Mouse (Mus musculus) embryonic facial prominence, embryonic 11.5 days (tissue): Measurements from ENCODE around the gene Casp14. TPM values are rescaled to one million over a fixed set of nuclear protein-coding genes. Genes with fewer than 3 reads are reported as not detected.

Source experiments
- ATAC-seq: fragments of 200-750 bp; cut with Nextera tagmentation; replicated peaks from 2 replicates; pipeline ENCODE4 v1.8.0; 2017; ENCODE audit warnings: low read depth; ENCODE audit not compliant: insufficient number of reproducible peaks, low FRiP score, low TSS enrichment
- DNase-seq: peaks from one replicate; pipeline ENCODE4 v3.0.0-alpha.2; 2015; ENCODE audit warnings: low spot score
- H3K27ac ChIP-seq: fragments of 300-500 bp; sonication (generic); replicated peaks from 2 replicates; pipeline ENCODE4 v1.5.1; 2014; ENCODE audit warnings: mild to moderate bottlenecking, low read depth, low read length, control low read depth
- H3K27me3 ChIP-seq: fragments of 300-500 bp; sonication (generic); 2 replicates; pipeline ENCODE4 v1.6.1; 2014; ENCODE audit warnings: mild to moderate bottlenecking, low read length, moderate library complexity, mixed read lengths; ENCODE audit not compliant: control insufficient read depth, insufficient read depth
- H3K36me3 ChIP-seq: fragments of 300-500 bp; sonication (generic); replicated peaks from 2 replicates; pipeline ENCODE4 v1.6.1; 2014; ENCODE audit warnings: low read depth, mild to moderate bottlenecking, low read length, moderate library complexity, mixed read lengths; ENCODE audit not compliant: control insufficient read depth, insufficient read depth
- H3K4me1 ChIP-seq: fragments of 300-500 bp; sonication (generic); 2 replicates; pipeline ENCODE4 v1.6.1; 2014; ENCODE audit warnings: low read length, mixed read lengths; ENCODE audit not compliant: control insufficient read depth, insufficient read depth
- H3K4me2 ChIP-seq: fragments of 300-500 bp; sonication (generic); 2 replicates; pipeline ENCODE4 v1.6.1; 2014; ENCODE audit warnings: low read depth, mild to moderate bottlenecking, control low read depth, low read length, moderate library complexity
- H3K4me3 ChIP-seq: fragments of 300-500 bp; sonication (generic); 2 replicates; pipeline ENCODE4 v1.5.1; 2014; ENCODE audit warnings: low read depth, low read length, control low read depth
- H3K9ac ChIP-seq: fragments of 300-500 bp; sonication (generic); replicated peaks from 2 replicates; pipeline ENCODE4 v1.6.1; 2014; ENCODE audit warnings: mild to moderate bottlenecking, control low read depth, low read length
- H3K9me3 ChIP-seq: fragments of 300-500 bp; sonication (generic); replicated peaks from 2 replicates; pipeline ENCODE4 v1.6.1; 2016; ENCODE audit warnings: mild to moderate bottlenecking, low read length, inconsistent platforms, mixed read lengths; ENCODE audit not compliant: control insufficient read depth
- WGBS: fragments of 180-500 bp; shearing (Covaris S2); extraction: QIAGEN DNeasy Blood & Tissue Kit; methylation state at CpG from one replicate; pipeline ENCODE4 v1.1.7; 2014; 5-methylcytosine and 5-hydroxymethylcytosine counted together
- polyA plus RNA-seq: library from polyadenylated mRNA; unstranded; fragments of >200 nt; fragmentation: Nextera tagmentation; extraction: Ambion mirVana; gene quantifications from 2 replicates; pipeline ENCODE4 v1.2.1, GENCODE M21; 2014

Gene Casp14
- 0.24 TPM in 1 of 2 replicates, not detected in the other for polyA plus RNA-seq

DNA sequence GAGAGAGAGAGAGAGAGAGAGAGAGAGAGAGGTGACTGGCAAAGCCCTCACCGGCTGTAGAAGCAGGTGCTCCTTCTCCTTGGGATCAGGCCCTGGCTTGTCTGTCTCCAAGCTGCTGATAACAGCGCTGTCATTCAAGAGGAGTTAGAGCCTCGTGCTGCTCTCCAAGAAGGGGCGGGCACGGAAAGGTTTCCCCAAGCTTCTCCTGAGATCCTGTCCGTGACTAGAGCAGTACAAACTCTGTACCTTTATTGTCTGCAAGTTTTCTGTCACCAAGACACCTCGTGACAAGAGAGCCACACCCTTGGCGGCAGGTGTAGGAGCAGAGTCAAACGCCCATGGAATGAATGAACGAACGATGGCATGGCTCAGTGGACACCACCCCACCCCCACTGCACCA is at the start of gene Casp14:
Casp14 (minus strand) TSS at position 239 of the 400 bp plus-strand sequence.
- no peak for ATAC-seq
- no peaks in the 10 kb centered on the region for H3K9me3 ChIP-seq
- WGBS = 67% methylated on average over 11 of the region's 11 CpGs

DNA sequence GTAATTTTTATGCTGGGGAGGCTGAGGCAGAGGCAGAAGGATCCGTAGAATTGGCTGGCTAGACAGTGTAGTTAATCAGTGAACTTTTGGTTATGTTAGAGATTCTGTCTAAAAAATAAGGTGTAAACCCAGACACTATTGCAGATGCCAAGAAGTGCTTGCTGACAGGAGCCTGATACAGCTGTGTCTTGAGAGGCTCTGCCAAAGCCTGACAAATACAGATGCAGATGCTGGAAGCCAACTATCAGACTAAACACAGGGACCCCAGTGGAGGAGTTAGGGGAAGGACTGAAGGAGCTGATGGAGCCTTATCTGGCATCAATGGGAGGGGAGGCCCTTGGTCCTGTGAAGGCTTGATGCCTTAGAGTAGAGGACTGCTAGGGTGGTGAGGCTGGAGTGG is 47.5 kb upstream of the Casp14 start:
- DNase-seq (no peak), ATAC-seq (no peak)
- WGBS = 88% methylated on average over 1 of the region's 1 CpGs
- no peaks in the 10 kb centered on the region for H3K9me3 ChIP-seq
- H3K27me3 ChIP-seq = no peaks in the 10 kb centered on the region
- H3K4me1 ChIP-seq = no peaks in the 10 kb centered on the region
- no peak overlapping the region for H3K9ac ChIP-seq
- H3K36me3 ChIP-seq = no peaks in the 10 kb centered on the region
- H3K27ac ChIP-seq = no peak overlapping the region
- no peak overlapping the region for H3K4me3 ChIP-seq
- H3K4me2 ChIP-seq = no peak overlapping the region

More for the DNA sequence above, at the start of gene Casp14:
- no peak for DNase-seq
- H3K27me3 ChIP-seq = no peaks in the 10 kb centered on the region
- no peak within 1 kb of the TSS for H3K9ac ChIP-seq
- H3K4me3 ChIP-seq = no peak within 1 kb of the TSS
- H3K27ac ChIP-seq = no peak within 1 kb of the TSS
- H3K36me3 ChIP-seq = no peaks in the 10 kb centered on the region
- no peak within 1 kb of the TSS for H3K4me2 ChIP-seq
- no peaks in the 10 kb centered on the region for H3K4me1 ChIP-seq

DNA sequence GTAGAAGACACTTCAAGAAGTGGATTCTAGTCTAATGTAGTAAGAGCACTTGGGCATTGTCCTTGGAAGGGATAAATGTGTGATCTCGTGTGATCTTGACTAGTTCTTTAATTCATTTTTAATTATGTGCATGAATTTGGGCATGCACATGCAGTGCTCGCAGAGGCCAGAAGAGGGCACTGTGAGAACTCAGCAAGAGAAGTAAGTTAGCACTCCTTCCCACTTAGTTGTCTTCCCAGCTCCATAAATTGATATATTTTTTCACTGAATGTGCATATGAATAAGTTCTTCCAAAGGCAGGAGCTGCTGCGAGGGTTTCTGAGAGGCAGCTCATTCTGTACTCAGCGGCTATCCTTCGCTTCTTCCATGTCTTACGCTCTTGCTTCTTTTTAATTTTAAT is 37.9 kb upstream of the Casp14 start:
- WGBS = 35% methylated on average over 6 of the region's 6 CpGs
- Histone ChIP-seq H3K4me2 (no peak overlapping the region), H3K27ac (no peak overlapping the region), H3K27me3 (no peaks in the 10 kb centered on the region), H3K9me3 (no peaks in the 10 kb centered on the region), H3K4me3 (no peak overlapping the region), H3K9ac (no peak overlapping the region), H3K36me3 (no peaks in the 10 kb centered on the region), H3K4me1 (no peaks in the 10 kb centered on the region)
- ATAC-seq = no peak
- peak; percentile 78 for DNase-seq

DNA sequence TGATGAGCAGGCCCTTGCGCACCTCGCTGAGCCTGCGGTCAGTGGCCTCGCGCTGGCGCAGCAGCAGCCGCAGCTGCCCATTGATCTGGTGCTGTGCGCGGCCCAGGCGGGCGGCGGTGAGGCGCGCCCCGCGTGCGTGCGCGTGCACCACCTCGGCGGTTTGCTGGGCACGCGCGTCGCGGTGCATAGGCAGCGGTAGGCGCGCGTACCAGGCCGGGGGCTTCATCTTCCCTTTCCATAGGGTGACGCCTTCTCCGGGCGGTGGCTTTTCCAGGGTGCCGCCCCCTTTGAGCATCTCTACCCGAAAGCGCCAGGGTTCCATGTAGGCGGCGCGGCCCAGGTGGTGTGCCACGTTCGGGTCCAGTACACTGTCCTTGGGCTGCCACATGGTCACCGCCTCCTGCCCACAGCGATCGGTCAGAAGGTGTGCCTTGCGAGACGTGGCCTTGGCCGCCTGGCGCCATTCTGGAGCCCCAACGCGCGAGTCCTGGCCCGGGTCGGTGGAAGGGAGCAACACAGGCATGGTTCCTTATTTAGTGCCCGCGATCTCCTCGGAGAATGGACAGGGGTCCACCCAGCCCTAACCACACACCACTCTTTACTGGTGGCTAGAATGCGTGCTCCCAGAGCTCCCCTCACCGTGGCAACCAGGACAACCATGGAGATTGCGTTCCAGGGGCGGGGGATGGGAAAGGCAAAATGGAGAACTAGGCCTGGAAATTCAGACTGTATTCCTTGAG is 34.5 kb upstream of the Casp14 start, which contains the start of gene Ccdc105:
Ccdc105 (minus strand) TSS at position 614 of the 740 bp plus-strand sequence.
- Histone ChIP-seq H3K27ac (no peak within 1 kb of the TSS), H3K9me3 (no peaks in the 10 kb centered on the region), H3K36me3 (no peaks in the 10 kb centered on the region), H3K4me1 (no peaks in the 10 kb centered on the region), H3K27me3 (no peaks in the 10 kb centered on the region), H3K9ac (peak within 1 kb of the TSS; percentile 83), H3K4me2 (peak within 1 kb of the TSS; percentile 87), H3K4me3 (peak within 1 kb of the TSS; percentile 50)
- ATAC-seq (peak; percentile 95), DNase-seq (peak; percentile 91)
- WGBS = under 1% methylated on average over 61 of the region's 61 CpGs

DNA sequence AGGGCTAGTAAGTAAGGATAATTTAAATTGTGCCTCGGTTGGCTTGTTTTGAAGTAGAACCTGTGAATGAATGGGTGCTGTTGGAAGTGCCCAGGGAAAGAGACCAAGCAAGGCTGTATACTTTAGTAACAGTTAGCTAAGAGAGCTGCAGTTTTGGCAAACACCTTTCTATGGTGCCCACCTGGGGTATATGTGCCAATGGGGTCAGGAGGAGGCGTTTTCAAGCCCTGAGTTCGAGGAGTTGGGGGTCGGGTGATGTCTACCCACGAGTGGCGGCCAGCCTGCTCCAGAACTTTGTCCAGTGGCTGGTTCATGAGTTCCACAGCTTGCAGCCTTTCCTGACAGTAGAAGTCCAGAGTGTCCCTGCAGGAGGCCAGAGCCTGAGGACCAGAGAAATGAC is 30.9 kb upstream of the Casp14 start:
- Histone ChIP-seq H3K27me3 (no peaks in the 10 kb centered on the region), H3K36me3 (no peaks in the 10 kb centered on the region), H3K4me3 (no peak overlapping the region), H3K4me1 (peaks cover 2% of the 10 kb centered on the region; the same call in 1 of the 2 replicates), H3K27ac (no peak overlapping the region), H3K9ac (no peak overlapping the region), H3K9me3 (no peaks in the 10 kb centered on the region), H3K4me2 (no peak overlapping the region)
- WGBS = 84% methylated on average over 6 of the region's 6 CpGs
- no peak for DNase-seq
- ATAC-seq = no peak

DNA sequence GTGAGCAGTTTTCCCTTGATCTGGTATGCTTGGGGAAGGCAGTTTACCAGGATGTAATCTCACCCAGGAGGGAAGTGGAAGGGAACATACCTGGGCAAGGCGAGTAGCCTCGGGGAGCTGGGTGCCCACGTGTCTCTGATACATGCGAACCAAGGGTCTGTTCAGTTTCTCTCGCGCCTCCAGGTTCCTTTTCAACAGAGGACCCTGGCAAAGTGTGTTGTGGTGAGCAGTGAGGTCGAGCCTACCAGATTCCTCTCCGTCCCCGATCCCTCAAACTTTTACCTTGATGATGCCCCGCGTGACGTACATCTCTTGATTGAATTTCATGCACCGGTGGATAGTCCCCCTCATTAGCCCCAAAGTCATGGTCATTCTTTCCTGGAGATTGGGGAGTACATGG is 30.1 kb upstream of the Casp14 start:
- ATAC-seq = no peak
- Histone ChIP-seq H3K27ac (no peak overlapping the region), H3K27me3 (no peaks in the 10 kb centered on the region), H3K36me3 (no peaks in the 10 kb centered on the region), H3K4me3 (no peak overlapping the region), H3K9me3 (no peaks in the 10 kb centered on the region), H3K9ac (no peak overlapping the region), H3K4me2 (no peak overlapping the region), H3K4me1 (peaks cover 2% of the 10 kb centered on the region; the same call in 1 of the 2 replicates)
- DNase-seq = no peak
- WGBS = 76% methylated on average over 13 of the region's 13 CpGs

DNA sequence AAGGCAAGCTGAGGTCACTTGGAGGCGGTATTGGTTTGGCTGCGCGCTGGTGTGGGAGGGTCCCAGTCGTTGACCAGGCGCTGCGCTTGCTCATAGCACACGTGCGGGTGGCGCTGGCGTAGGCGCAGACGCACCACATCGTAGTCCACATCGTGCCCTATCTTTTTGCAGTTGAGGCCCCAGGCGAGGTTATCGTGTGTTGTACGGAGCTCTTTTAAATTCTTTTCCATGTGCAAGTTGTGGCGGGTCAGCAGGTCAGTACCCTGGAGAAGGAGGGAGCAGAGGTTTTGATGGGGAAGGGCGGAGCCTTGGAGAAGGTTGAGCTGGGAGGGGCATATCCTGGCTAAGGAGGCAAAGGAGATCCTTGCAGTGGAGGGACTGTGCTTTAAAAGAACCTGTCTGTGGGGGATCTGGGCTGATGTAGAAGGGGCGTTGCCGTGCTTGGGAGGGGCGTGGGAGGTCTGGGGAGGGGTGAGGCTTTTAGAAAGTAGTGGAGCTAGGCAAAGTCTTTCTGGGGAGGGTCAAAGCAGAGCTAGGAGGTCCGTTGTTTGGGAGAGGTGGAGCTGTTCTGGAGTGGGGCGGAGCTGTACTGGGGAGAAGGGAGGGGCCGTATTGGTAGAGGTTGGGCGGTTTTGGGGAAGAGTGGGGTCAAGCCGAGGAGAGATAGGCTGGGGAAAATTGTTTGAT is 29.1 kb upstream of the Casp14 start:
- Histone ChIP-seq H3K4me3 (peak overlapping the region; percentile 31), H3K9ac (peak overlapping the region; percentile 39), H3K27me3 (no peaks in the 10 kb centered on the region), H3K27ac (no peak overlapping the region), H3K4me2 (peak overlapping the region; percentile 57), H3K4me1 (peaks cover 2% of the 10 kb centered on the region; the same call in 1 of the 2 replicates), H3K9me3 (no peaks in the 10 kb centered on the region), H3K36me3 (no peaks in the 10 kb centered on the region)
- WGBS = 3% methylated on average over 27 of the region's 27 CpGs
- peak; percentile 46 for DNase-seq
- ATAC-seq = peak; percentile 73
